Mouse (Mus musculus) stomach, embryonic 14.5 days (tissue): ENCODE results near the gene Tceal3. TPM values are rescaled to one million over a fixed set of nuclear protein-coding genes. Genes with fewer than 3 reads are reported as not detected.
"Not testable (repeated sequence)": the region's sequence is repeated elsewhere in the genome, so short reads cannot be mapped to it uniquely, and the experiment has no call there.

Source experiments
- ATAC-seq: fragments of 200-750 bp; cut with Nextera tagmentation; 2 replicates; pipeline ENCODE4 v1.8.0; 2017; ENCODE audit warnings: low read depth, moderate TSS enrichment; ENCODE audit not compliant: insufficient number of reproducible peaks, insufficient read depth, low FRiP score
- H3K27ac ChIP-seq: fragments of 300-500 bp; sonication (generic); 2 replicates; pipeline ENCODE4 v1.5.1; 2014; ENCODE audit warnings: mild to moderate bottlenecking, low read length, moderate library complexity, mixed read lengths
- H3K27me3 ChIP-seq: fragments of 300-500 bp; sonication (generic); 2 replicates; pipeline ENCODE4 v1.6.1; 2014; ENCODE audit warnings: low read length, control low read depth, mixed read lengths; ENCODE audit not compliant: control insufficient read depth, insufficient read depth
- H3K36me3 ChIP-seq: fragments of 300-500 bp; sonication (generic); 2 replicates; pipeline ENCODE4 v1.6.1; 2014; ENCODE audit warnings: mild to moderate bottlenecking, control low read depth, low read length, moderate library complexity, mixed read lengths; ENCODE audit not compliant: control insufficient read depth, insufficient read depth
- H3K4me1 ChIP-seq: fragments of 300-500 bp; sonication (generic); 2 replicates; pipeline ENCODE4 v1.6.1; 2014; ENCODE audit warnings: low read length, control low read depth, mixed read lengths; ENCODE audit not compliant: control insufficient read depth, insufficient read depth
- H3K4me2 ChIP-seq: fragments of 300-500 bp; sonication (generic); replicated peaks from 2 replicates; pipeline ENCODE4 v1.6.1; 2014; ENCODE audit warnings: low read depth, low read length, control low read depth
- H3K4me3 ChIP-seq: fragments of 300-500 bp; sonication (generic); 2 replicates; pipeline ENCODE4 v1.5.1; 2014; ENCODE audit warnings: low read depth, low read length, control low read depth
- H3K9ac ChIP-seq: fragments of 300-500 bp; sonication (generic); replicated peaks from 2 replicates; pipeline ENCODE4 v1.6.1; 2014; ENCODE audit warnings: low read depth, mild to moderate bottlenecking, control low read depth, low read length, moderate library complexity, mixed read lengths
- H3K9me3 ChIP-seq: fragments of 300-500 bp; sonication (generic); 2 replicates; pipeline ENCODE4 v1.6.1; 2016; ENCODE audit warnings: low read depth, low read length, control low read depth; ENCODE audit not compliant: control insufficient read depth
- WGBS: fragments of 180-500 bp; shearing (Covaris S2); extraction: QIAGEN DNeasy Blood & Tissue Kit; methylation state at CpG from one replicate; pipeline ENCODE4 v1.1.7; 2014; 5-methylcytosine and 5-hydroxymethylcytosine counted together
- polyA plus RNA-seq: library from polyadenylated mRNA; unstranded; fragments of >200 nt; fragmentation: Nextera tagmentation; extraction: Ambion mirVana; gene quantifications from 2 replicates; pipeline ENCODE4 v1.2.1, GENCODE M21; 2014

The Tceal3 gene
- polyA plus RNA-seq, 1 experiment from 2014 or later, result 7.1 TPM

DNA sequence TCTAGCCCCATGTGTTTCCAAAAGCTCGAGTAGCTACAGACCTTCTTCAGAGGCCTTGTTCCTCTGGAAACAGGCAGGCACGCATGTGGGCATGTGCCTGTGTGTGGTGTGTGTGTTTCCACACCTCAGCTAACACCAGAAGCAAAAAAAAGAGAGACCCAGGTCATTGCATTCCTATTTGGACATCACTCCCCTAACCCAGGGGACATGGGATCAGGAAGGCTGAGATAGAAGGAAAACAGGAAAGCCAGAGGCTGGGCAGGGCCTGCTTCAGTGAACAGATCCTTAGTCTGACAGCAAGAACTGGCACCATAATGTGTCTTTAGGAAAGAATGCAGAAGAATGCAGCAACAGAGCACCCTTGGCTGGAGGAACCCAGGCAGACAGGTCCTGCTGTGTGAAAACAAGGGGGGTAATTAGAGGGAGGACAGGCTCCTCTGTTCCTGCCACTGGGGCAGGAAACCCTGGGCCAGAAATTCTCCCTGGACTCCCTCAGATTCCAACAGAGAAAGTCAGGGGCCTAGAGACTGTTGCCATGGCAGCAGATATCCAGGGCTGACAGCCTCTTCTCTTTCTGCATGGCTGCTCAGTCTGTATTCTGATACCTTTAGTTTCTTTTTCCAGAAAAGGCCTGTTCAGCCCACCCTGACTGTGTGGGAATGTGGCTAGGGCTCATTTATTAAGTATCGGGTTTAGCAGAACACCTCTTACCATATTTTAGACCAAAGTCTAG, 124.3 kb downstream of the Tceal3 start:
- H3K4me3 ChIP-seq, H3K4me1 ChIP-seq, H3K27ac ChIP-seq, H3K4me2 ChIP-seq, H3K36me3 ChIP-seq, H3K9ac ChIP-seq, ATAC-seq, H3K27me3 ChIP-seq, H3K9me3 ChIP-seq: not testable (repeated sequence)
- 66% methylated on average over 3 of the region's 3 CpGs for WGBS

Other genes starting within 250 kb of the Tceal3 start
- gene Kir3dl1, start 72.8 kb upstream of the Tceal3 start, polyA plus RNA-seq, result not detected in 2 replicates
- gene Kir3dl2, start 46.8 kb upstream of the Tceal3 start, polyA plus RNA-seq, result not detected in 2 replicates
- gene Tceal1, start 117.1 kb downstream of the Tceal3 start, polyA plus RNA-seq, result 10.4 and 11.1 TPM in 2 replicates
- 523 and 569 TPM in 2 replicates for gene Morf4l2, start 152.8 kb downstream of the Tceal3 start, polyA plus RNA-seq
- 0.14 TPM in 1 of 2 replicates, not detected in the other for gene Glra4, start 189.3 kb downstream of the Tceal3 start, polyA plus RNA-seq
- 5.5 and 6.5 TPM in 2 replicates for gene Plp1, start 231.8 kb downstream of the Tceal3 start, polyA plus RNA-seq